Mouse (Mus musculus): ENCODE results near the gene Sytl2. TPM values are rescaled to one million over a fixed set of nuclear protein-coding genes. Genes with fewer than 3 reads are reported as not detected.

Gene Sytl2
- total RNA-seq, 1 experiment from 2014 or later, result 5.0 TPM

- no peak for ATAC-seq (ENCODE audit: extremely low read depth, insufficient number of reproducible peaks, low FRiP score, poor library complexity, severe bottlenecking)
These were observed 50.1 kb downstream of the Sytl2 start for GRCm38 (mm10) chr7:90352183-90352582.

GRCm38 (mm10) chr7:90353488-90354228, 51.6 kb downstream of the Sytl2 start:
- ATAC-seq (ENCODE audit: extremely low read depth, insufficient number of reproducible peaks, low FRiP score, poor library complexity, severe bottlenecking), result peak; percentile 55; the same call in 1 of the 2 replicates

GRCm38 (mm10) chr7:90354229-90354604, 52.2 kb downstream of the Sytl2 start:
- ATAC-seq (ENCODE audit: extremely low read depth, insufficient number of reproducible peaks, low FRiP score, poor library complexity, severe bottlenecking), result no peak

- peak; percentile 14; the same call in 1 of the 2 replicates for ATAC-seq (ENCODE audit: extremely low read depth, insufficient number of reproducible peaks, low FRiP score, poor library complexity, severe bottlenecking)
These were observed 53.4 kb downstream of the Sytl2 start for GRCm38 (mm10) chr7:90355454-90355853.

- ATAC-seq (ENCODE audit: extremely low read depth, insufficient number of reproducible peaks, low FRiP score, poor library complexity, severe bottlenecking), result no peak
These were observed 53.9 kb downstream of the Sytl2 start for GRCm38 (mm10) chr7:90355995-90356394.

- ATAC-seq (ENCODE audit: extremely low read depth, insufficient number of reproducible peaks, low FRiP score, poor library complexity, severe bottlenecking), result no peak
These were observed 60.7 kb downstream of the Sytl2 start for GRCm38 (mm10) chr7:90362788-90363187.

GRCm38 (mm10) chr7:90370071-90370851, 68.2 kb downstream of the Sytl2 start:
- no peak for ATAC-seq (ENCODE audit: extremely low read depth, insufficient number of reproducible peaks, low FRiP score, poor library complexity, severe bottlenecking)

GRCm38 (mm10) chr7:90372804-90373203, 70.8 kb downstream of the Sytl2 start:
- no peak for ATAC-seq (ENCODE audit: extremely low read depth, insufficient number of reproducible peaks, low FRiP score, poor library complexity, severe bottlenecking)

GRCm38 (mm10) chr7:90384411-90384810, 82.4 kb downstream of the Sytl2 start:
- no peak for ATAC-seq (ENCODE audit: extremely low read depth, insufficient number of reproducible peaks, low FRiP score, poor library complexity, severe bottlenecking)

- no peak for ATAC-seq (ENCODE audit: extremely low read depth, insufficient number of reproducible peaks, low FRiP score, poor library complexity, severe bottlenecking)
These were observed 84.9 kb downstream of the Sytl2 start for GRCm38 (mm10) chr7:90386885-90387459.

- ATAC-seq (ENCODE audit: extremely low read depth, insufficient number of reproducible peaks, low FRiP score, poor library complexity, severe bottlenecking), result no peak
These were observed 87.7 kb downstream of the Sytl2 start for GRCm38 (mm10) chr7:90389765-90390164.

- no peak for ATAC-seq (ENCODE audit: extremely low read depth, insufficient number of reproducible peaks, low FRiP score, poor library complexity, severe bottlenecking)
These were observed 93.0 kb downstream of the Sytl2 start for GRCm38 (mm10) chr7:90395073-90395472.

GRCm38 (mm10) chr7:90395928-90396327, 93.9 kb downstream of the Sytl2 start:
- ATAC-seq (ENCODE audit: extremely low read depth, insufficient number of reproducible peaks, low FRiP score, poor library complexity, severe bottlenecking), result no peak

- 0 out of 2 replicates have a peak, but pooled peaks have one; percentile 56 for ATAC-seq (ENCODE audit: extremely low read depth, insufficient number of reproducible peaks, low FRiP score, poor library complexity, severe bottlenecking)
These were observed 107.9 kb downstream of the Sytl2 start for GRCm38 (mm10) chr7:90409934-90410333.

- ATAC-seq (ENCODE audit: extremely low read depth, insufficient number of reproducible peaks, low FRiP score, poor library complexity, severe bottlenecking), result peak; percentile 74
These were observed 124.3 kb downstream of the Sytl2 start, which contains the start of gene Ccdc89 for GRCm38 (mm10) chr7:90426020-90427001. Ccdc89 (plus strand) TSS chr7:90426577.

- no peak for ATAC-seq (ENCODE audit: extremely low read depth, insufficient number of reproducible peaks, low FRiP score, poor library complexity, severe bottlenecking)
These were observed 125.0 kb downstream of the Sytl2 start for GRCm38 (mm10) chr7:90427006-90427405.

GRCm38 (mm10) chr7:90432221-90432620, 130.2 kb downstream of the Sytl2 start:
- ATAC-seq (ENCODE audit: extremely low read depth, insufficient number of reproducible peaks, low FRiP score, poor library complexity, severe bottlenecking), result no peak

GRCm38 (mm10) chr7:90440044-90440443, 138.0 kb downstream of the Sytl2 start:
- ATAC-seq (ENCODE audit: extremely low read depth, insufficient number of reproducible peaks, low FRiP score, poor library complexity, severe bottlenecking), result no peak

GRCm38 (mm10) chr7:90442070-90442469, 140.0 kb downstream of the Sytl2 start:
- no peak for ATAC-seq (ENCODE audit: extremely low read depth, insufficient number of reproducible peaks, low FRiP score, poor library complexity, severe bottlenecking)

Data from neutrophil, adult 5-6 weeks (primary cell).